Mouse (Mus musculus) fibroblast of lung, adult 2 months (primary cell): Measurements from ENCODE around the gene Sema5a.

Source experiments
- DNase-seq: peaks from one replicate; pipeline ENCODE4 v3.0.0-alpha.2; 2011; ENCODE audit warnings: low read depth

Gene Sema5a

DNA sequence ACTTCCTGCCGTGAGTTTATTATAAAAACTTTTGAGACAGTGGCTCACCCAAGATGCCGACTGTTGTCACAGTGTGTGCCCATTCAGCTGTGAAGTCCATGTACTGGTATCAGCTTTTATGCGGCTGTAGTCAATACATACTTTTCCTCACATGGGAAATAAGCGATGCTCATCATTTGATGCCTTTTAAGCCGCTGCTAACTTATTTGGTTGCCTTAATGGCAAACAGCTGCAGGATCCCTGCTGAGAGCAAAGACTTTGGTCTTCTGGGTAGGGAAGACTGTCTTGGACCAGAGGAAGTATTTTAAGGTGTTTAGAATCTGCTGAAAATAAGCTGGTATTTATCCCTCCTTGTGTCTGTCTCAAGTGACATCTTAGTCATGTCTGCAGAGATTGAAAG is 2.7 kb downstream of the Sema5a start:
- no peak for DNase-seq

DNA sequence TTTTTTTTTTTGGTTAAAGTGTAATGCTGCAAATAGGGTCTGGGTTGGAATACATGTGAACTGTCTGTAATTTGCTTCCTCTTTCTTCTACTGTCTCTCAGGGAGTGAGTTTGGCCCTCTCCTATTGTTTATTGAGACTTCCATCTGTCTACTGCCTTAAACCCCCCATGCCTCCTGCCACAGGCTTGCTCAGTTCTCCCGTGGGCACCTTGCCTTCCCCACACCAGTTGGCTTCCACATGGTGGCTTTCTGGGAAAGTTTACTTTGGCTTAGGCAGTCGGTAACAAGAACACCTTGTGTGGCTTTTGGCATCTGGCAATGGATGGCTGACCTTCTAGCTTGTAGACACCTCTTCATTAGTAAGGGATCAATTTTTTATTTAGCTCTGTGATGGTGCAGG is 10.2 kb downstream of the Sema5a start:
- DNase-seq, result no peak

DNA sequence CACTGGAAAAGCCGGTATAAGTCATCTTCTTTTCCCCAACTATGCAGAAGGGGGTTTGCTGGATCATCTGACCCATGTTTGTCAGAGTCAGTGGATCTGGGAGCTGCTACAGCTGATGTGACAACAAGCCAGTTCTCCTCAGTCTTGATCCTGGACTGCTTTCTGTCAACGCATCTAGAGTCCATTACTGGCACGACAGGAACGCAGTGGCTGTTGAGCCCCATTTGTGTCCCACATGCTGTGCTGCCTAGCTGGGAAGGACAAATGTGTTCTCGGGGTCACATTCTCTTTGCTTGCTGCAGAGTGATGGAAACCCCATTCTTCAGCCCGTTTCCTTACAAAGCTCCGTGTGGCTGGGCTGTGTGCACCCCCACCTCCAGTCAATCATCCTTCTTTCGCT is 12.7 kb downstream of the Sema5a start:
- no peak for DNase-seq

DNA sequence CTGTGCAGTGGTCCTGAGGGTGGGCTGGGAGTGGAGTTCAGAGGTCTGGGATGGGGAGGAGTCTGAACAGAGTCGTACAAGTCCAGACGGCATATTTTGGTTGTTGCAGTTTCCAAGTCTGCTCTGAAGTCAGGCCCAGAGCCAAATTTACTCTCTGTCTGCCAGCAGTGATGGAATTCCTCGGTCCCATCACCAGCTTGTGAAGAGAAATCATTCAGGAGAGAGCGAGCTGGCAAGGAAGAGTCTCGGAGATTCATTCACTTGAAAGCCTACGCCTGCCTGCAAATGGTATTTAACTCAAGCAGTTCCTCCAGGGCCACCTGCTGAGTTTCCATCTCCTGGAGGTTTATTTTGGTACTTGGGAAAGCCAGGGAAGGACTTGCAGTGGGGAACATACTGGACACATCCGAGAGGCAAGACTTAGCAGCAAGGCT is 13.3 kb downstream of the Sema5a start:
- no peak for DNase-seq

DNA sequence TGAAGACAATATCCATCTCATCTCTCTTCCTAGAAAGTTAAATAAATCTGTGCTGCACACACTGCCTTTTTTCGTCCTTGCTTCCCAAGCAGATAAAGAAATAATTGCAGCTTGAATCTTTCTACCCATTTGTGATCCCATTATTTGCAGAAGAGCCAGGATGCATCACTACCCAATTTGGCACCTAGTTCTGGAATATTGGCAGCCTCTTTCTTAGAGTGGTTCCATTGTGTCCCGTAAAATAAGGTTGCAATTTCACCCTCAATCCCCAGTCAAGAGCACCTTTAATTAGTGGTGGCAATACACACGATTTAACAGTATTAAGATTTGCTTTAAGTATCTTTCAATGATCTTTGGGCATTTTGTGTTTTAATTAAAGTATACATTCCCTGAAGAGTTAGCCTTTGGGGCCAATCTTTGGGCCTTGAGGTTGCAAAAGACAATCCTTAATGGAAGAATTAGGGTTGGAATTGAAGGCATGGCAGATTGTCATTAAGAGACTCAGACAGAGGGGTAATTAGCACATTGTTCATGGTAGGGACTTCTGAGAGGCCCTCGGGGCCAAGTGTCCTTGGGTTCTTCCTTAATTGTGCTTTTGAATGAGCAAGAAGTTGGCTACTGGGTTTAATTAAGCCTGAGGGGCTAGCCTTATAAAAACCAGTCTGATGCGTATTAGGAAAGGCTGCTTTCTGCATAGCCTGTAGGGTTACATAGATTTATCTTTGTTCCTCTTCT is 14.9 kb downstream of the Sema5a start:
- no peak for DNase-seq

DNA sequence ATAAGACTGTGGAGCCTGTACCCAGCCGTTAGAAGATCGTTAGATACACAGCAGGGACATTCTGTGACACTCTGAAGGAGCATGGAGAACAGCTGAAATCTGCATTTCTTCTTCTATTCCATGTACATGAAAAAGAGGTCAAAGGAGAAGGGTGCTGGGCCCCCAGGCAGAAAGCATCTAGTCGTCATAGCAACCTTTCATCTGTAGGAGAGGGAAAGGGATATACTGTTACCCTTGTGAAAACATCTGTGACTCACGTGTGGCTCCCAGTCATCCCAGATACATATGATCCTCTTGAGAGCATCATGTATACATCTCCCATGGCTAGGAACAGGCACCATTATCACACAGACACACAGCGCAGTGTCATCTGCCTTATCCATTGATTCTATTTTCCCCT is 16.3 kb downstream of the Sema5a start:
- DNase-seq, result no peak

DNA sequence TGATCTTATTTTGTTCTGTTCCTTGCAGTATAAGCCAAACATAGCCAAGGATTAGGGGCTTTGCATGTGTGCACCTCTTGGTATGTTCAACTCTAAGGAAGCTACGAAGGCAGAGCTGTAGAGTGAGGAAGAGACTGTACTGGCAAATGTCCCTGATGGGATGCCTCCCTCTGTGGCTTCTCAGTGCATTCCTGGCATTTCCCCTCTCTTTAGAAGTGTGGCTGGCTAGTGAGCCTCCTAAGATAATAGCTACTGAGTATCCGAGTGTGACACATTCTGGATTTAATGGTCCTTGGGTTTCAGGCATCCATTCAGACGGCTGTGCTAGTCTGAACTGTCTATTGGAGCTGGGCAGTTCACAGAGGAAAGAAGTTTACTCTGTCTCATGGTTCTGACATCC is 19.0 kb downstream of the Sema5a start:
- no peak for DNase-seq

DNA sequence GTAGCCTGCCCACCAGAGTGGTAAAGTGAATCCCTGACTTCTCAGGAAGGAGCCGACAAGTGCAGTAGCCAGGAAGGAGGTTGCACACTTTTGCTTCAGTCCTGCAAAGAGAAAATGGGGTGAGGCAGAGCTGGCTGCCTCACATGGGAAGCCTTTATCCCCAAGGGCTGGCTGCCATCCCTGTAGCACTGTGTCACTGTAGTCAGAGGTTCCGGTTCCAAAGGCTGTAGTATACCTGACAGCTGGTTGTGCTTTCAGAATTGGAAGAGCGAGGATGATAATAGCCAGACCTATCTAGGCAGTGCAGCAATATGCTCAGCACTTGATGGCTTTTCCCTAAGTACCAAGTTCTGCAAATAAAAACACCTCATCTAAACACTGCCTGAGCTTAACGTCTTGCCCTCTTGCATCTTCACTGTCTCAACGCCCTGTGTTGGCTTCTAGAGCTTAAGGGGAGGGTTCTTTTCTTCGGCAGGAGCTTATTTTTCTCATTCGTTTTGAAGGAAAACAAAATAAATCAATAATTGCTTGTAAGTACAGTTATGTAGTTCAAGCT is 20.3 kb downstream of the Sema5a start:
- DNase-seq, result no peak

DNA sequence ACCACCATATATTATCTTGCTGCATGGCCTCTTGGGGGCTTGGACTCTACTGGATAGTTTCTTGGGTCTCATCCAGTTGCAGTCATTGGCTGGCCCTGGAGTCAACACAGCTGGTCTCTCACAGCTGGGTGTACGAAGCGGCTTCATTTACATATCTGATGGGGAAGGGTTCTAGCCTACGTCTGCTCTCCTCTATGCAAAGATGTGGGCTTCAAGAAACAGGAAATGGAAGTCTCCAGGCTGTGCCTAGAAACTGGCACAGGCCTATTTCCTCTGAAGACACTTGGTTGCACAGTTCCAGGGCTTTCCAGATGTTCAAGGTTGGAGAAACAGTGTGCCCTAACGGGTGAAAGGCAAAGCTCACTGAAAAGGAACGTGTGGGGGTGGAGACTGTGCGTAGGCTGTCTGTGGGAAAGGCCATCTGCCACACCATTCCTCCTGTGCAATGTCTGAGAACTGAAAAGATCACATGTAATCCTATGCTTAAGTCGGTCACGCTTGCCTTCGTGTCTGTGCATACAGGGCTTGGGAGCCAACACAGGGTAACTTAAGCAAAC is 20.8 kb downstream of the Sema5a start:
- DNase-seq, result no peak

DNA sequence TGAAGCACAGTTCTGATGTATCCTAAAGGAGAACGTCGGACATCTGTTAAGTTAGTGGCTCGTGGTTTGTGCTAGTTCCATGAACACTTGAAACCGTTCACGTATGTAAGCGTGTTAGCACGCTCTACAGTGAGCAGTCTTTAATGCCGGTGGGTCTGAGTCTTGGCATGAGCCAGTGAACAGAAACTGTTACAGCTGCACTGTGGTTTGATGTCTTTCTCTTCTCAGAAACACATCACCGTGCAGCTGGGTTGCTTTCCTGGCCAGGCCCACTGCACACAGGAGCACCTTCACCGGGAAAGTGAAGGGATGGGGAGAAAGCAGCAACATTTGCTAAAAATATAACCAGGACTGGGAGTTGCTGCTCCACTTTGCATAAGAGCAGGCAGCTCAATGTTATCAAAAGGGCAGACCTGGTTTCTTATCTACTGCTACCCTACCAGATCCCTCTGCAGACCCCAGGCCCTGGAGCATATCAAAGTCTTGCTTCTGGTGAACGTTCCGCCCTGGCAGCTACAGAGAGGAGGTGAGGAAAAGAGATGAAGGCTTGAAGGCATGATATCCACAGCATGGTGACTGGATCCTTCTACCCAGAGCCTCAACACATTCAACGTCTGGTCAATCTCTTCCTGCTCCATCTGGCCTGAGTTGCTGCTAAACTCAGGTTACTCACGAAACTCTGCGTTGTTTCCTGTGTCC is 21.7 kb downstream of the Sema5a start:
- DNase-seq, result no peak

DNA sequence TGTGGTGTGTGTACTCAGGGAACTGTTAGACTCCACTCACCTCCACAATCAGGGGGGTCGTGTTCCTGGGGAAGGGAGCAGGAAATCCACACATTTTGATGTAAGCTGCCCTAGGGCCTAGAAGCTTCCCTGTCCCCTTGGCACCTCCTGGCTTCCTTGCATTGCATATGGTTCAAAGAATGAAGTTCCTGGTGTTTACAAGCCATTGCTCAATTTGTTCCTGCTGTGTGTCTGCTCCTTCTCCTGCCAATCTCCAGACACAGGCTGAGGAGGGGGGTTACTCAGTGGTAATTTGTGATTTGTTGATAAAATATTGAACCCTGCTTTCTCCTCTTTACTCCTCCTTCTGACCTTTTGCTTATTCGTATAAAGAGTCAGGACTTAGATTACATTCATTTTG is 25.5 kb downstream of the Sema5a start:
- DNase-seq, result no peak

DNA sequence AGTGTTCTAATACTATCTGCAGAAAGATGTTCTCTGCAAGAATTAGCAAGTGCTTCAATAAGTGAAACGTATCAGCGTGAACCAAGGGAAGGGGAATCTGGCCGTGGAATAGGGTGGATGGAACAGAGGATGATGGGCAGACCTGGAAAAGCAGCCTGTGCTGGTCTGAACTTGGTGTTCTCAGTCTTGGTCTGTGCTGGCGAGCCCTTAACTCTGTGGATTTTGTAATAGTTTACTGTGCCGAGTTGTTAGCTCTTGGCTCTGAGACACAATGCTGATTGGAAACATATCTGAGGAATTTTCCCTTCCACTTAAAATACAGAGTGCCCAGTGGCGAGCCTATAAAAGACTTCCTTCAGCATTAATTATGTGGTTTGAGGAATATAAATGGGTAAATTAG is 29.3 kb downstream of the Sema5a start:
- no peak for DNase-seq

DNA sequence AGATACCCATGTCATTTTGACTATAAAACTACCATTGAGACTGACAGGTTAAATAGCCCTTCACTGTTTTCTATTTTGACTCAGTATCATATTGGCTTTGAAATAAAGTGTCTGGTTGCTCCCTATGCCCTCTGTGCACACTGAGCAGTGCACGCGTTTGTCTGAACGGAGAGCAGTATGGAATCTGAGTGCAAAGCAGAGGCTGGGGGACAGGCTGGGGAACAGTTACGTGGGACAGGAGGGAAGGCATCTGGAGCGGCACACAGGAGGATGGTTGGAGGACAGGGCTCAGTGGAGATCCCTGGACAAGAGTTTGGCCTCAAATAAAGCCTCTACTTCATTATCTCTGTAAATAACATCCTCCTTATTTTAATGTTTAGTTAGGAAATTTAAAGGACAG is 30.4 kb downstream of the Sema5a start:
- DNase-seq, result no peak

DNA sequence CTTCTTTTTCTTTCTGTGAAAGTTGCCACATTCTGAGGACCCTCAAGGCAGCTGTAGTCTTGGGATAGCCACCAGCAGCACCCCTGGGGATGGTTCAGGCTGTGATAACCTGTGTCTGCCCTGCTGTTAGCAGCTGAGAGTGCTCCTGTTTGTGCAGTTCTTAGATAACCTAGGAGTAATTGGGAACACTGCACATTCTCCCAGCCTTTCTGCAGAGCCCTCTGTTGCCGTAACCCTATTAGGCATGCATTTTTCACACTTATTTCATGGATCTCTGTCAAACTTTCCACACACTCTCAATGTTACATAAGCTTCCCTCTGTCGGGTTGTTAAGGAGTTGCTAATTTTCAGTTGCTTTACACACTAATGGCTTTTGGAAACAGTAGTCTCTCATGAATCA is 34.0 kb downstream of the Sema5a start:
- no peak for DNase-seq

DNA sequence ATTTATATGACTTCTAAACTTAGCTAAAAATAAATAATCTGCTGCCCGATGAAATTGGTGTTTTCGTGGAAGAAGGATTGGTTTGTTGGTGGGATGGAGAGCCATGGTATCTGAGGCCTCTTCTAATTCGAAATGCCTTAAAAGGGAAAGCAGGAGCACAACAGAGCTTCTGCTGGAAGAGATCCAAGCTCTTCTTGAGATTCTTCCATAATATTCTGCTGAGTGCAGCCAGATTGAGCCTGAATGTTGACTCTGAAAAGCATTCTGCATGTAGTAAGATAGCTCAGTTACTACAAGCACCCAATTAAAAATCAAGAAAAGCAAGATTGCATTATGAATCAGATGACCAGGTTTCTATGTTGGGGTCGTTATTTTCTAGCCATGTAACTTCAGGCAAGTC is 36.8 kb downstream of the Sema5a start:
- DNase-seq, result no peak

DNA sequence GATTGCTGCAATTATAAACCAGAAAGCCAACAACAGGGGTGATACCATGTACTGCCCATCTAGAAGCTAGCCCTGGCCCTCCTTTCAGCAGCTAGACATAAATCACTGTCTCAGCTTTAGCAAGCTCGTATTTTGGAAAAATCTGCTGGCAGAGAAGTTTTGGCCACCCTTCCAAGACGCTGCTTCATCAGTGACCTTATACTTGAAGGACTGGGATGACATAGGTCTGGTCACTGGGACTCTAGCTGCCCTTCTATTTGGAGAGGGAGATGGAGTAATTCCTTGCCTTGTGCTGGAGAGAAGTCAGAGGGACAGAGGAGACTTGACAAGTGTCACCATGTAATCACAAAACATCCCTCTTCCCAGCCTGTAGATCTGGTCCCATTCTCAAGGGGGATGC is 40.1 kb downstream of the Sema5a start:
- DNase-seq, result no peak

DNA sequence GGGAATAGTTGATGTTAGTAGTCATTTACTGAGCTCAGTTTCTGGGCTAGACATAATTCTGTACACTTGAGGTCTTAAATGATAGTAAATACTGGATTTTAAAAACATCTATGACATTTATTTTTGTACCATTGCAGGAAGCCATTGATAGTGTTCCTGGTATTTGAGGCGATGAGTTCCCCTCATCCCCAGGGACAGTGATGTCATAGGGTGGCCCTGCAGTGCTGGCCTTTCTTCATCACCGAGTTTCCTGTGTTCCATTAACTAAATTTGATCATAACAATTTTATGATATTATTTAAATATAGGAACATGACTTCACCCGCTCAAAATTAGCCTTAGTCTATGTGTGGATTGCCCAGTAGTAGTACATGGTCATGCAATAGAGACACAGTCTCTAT is 41.7 kb downstream of the Sema5a start:
- no peak for DNase-seq

DNA sequence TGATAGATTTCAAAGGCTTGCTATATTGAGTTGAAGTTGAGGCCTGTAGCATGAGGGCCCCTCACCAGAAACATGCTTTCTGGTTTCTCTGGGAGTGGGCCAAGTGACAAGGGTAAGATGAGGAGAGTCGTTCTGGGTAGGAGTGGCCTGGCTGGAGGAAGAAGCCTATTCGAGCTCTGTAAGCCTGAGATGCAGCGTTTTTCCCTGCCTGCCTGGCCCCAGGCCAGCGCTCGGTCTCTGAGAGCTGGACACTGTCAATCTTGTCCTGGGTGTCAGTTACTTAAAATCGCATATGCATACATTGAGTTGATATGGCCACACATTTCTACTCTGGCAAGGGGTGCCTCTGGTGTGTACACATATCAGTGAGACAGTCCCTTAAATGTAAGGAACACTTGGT is 43.9 kb downstream of the Sema5a start:
- no peak for DNase-seq

DNA sequence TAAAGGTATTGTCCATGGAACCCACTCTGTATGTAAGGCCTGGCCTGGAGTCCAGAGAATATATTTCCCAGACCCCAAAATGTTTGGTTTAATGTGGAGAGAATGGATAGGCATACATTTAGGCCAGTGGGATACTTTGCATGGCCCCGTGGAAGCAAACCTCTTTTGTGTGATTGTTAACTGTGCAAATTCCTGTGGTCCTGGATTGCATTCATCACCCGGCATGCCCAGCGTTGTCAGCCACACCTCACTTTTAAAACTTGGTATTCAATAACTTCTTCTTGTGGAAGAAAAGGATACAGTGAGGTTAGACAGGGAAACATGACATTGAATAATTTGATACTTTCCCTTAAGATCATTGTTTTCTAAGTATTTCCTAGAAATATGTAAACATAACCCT is 46.4 kb downstream of the Sema5a start:
- no peak for DNase-seq

DNA sequence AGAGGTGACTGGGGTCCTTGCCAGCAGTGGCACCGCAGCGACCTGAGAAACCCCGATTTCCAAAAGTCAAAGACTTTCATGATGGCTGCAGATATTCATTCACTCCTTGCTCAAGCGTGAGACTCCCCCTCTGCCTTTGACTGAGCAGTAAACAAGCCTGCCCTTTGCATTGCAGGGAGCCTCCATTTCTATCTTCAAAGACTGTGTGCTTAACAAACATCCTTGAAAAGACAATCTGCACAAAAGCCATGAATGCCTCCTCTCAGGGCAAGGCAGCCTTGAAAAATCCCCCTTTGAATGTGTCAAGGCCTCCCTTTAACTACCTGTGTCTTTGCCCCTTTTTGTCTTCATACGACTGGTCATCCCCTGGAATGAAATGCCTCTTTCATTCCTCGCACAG is 51.9 kb downstream of the Sema5a start:
- DNase-seq, result no peak

DNA sequence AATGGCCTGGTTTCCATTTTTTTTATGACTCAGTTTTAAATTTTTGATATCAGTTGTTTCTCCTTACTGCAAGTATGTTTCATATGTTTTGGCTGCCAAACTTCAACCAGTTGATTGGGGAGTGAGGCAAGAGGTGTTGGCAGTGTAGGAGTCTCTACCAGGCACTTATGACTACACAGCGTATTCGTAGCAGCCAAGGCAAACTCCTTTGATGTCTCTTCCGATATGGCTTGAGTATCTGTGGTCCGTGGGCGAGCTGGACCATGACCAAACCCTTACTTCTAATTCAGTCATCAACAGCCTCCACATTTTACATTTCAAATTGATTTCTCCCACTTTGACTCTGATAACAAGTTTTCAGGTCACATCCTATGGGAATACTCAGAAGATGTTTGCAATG is 52.7 kb downstream of the Sema5a start:
- DNase-seq, result no peak

DNA sequence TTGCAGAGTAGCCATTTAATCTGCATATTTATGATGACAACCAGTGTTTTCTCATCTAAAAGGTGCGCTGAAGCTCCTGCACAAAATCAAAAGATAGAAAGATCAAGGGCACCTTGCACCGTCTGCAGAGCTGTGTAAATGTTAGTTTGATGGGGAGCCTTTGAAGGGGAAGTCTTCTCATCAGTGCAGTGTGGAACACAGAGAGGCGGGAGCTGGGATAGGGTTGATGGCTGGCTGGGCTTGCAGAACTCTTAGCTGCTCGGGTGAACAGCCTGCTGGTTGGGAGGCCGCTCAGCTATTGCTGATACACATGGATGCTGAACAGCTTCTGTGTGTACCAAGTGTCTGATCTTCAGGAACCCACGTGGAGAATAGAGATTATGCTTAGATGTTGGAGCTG is 53.9 kb downstream of the Sema5a start:
- no peak for DNase-seq

DNA sequence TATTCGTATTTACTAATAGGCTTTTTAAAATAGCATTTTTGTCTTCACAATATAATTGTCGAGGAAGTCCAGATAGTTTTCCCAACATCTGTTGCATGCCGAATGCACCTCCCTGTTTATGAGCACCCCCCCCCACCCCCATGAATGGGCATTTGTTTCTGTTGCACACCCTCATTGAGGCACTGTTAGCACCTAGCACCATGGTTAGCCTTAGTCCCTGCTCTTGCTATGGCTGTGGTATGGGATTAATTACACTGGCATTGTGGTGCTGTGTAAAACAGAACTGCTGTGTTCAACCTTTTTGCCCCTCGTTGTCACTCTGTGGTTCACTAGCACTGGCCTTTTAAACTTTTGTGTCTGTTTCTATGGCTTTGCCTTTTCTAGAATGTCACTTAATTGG is 56.4 kb downstream of the Sema5a start:
- DNase-seq, result no peak
